Mouse (Mus musculus) MEL (cell line): ENCODE results near the gene Calm5. TPM values are rescaled to one million over a fixed set of nuclear protein-coding genes. Genes with fewer than 3 reads are reported as not detected.

Experiments used
- DNase-seq: peaks from one replicate; pipeline ENCODE4 v3.0.0; 2011; ENCODE audit warnings: low read depth, low spot score
- H3K27ac ChIP-seq: 2 replicates; pipeline ENCODE4 v1.5.1; 2012; ENCODE audit warnings: low read depth, mild to moderate bottlenecking, control low read depth, low read length, moderate library complexity; ENCODE audit not compliant: control insufficient read depth
- H3K27me3 ChIP-seq, 2 experiments: fragments of 150-350 bp in 1 of 2; sonication (generic) in 1 of 2; 2 replicates each; pipeline ENCODE4 v1.6.1; 2012; ENCODE audit warnings: low read length in 2 of 2, mild to moderate bottlenecking in 2 of 2, improper control_type of control experiment in 1 of 2, moderate library complexity in 1 of 2; ENCODE audit not compliant: insufficient read depth in 2 of 2, control insufficient read depth in 1 of 2
- H3K36me3 ChIP-seq, 2 experiments: 2 replicates each; pipeline ENCODE4 v1.6.1; 2012 to 2014; ENCODE audit warnings: low read length in 2 of 2, improper control_type of control experiment in 1 of 2, inconsistent platforms in 1 of 2, mild to moderate bottlenecking in 1 of 2; ENCODE audit not compliant: insufficient read depth in 2 of 2, control insufficient read depth in 1 of 2
- H3K4me1 ChIP-seq, 2 experiments: fragments of 150-350 bp in 1 of 2; sonication (generic) in 1 of 2; 2 replicates each; pipeline ENCODE4 v1.6.1; 2012; ENCODE audit warnings: low read length in 2 of 2, improper control_type of control experiment in 1 of 2, mild to moderate bottlenecking in 1 of 2; ENCODE audit not compliant: insufficient read depth in 2 of 2, control insufficient read depth in 1 of 2
- H3K4me3 ChIP-seq, 2 experiments: fragments of 150-350 bp in 1 of 2; sonication (generic) in 1 of 2; 2 replicates each; pipeline ENCODE4 v1.5.1; 2012; ENCODE audit warnings: low read depth in 2 of 2, low read length in 2 of 2, mild to moderate bottlenecking in 2 of 2, moderate library complexity in 2 of 2, control low read depth in 1 of 2, improper control_type of control experiment in 1 of 2; ENCODE audit not compliant: control insufficient read depth in 1 of 2, insufficient read depth in 1 of 2
- H3K79me2 ChIP-seq: 2 replicates; pipeline ENCODE4 v1.6.1; 2012; ENCODE audit warnings: mild to moderate bottlenecking, low read length, moderate library complexity; ENCODE audit not compliant: control insufficient read depth, poor library complexity, insufficient read depth
- H3K9ac ChIP-seq: 2 replicates; pipeline ENCODE4 v1.6.1; 2012; ENCODE audit warnings: low read depth, mild to moderate bottlenecking, control low read depth, low read length, moderate library complexity; ENCODE audit not compliant: control insufficient read depth, poor library complexity, severe bottlenecking
- H3K9me3 ChIP-seq: fragments of 150-350 bp; sonication (generic); replicated peaks from 2 replicates; pipeline ENCODE4 v1.6.1; 2012; ENCODE audit warnings: mild to moderate bottlenecking, low read length, improper control_type of control experiment, moderate library complexity; ENCODE audit not compliant: insufficient read depth
- BHLHE40 ChIP-seq: IDR thresholded peaks from 2 replicates; pipeline ENCODE4 v1.6.1; 2012; ENCODE audit warnings: low read depth, mild to moderate bottlenecking, inconsistent platforms, low read length, improper control_type of control experiment, borderline replicate concordance
- CHD1 ChIP-seq: IDR thresholded peaks from 2 replicates; pipeline ENCODE4 v1.6.1; 2012; ENCODE audit warnings: low read depth, mild to moderate bottlenecking, inconsistent platforms, low read length, improper control_type of control experiment
- CHD2 ChIP-seq: IDR thresholded peaks from 2 replicates; pipeline ENCODE4 v1.6.1; 2011; ENCODE audit warnings: low read length, improper control_type of control experiment
- CTCF ChIP-seq, 3 experiments: IDR thresholded peaks in 2 of 3; conservative IDR thresholded peaks in 1 of 3; 2 replicates each; pipeline ENCODE4 v1.5.1; 2011 to 2012; ENCODE audit warnings: low read length in 3 of 3, low read depth in 2 of 3, mild to moderate bottlenecking in 2 of 3, improper control_type of control experiment in 1 of 3, inconsistent platforms in 1 of 3, mixed read lengths in 1 of 3, moderate library complexity in 1 of 3; ENCODE audit not compliant: control insufficient read depth in 1 of 3, insufficient read depth in 1 of 3, poor library complexity in 1 of 3, severe bottlenecking in 1 of 3
- E2F4 ChIP-seq: IDR thresholded peaks from 2 replicates; pipeline ENCODE4 v1.6.1; 2011; ENCODE audit warnings: low read depth, low read length, improper control_type of control experiment, borderline replicate concordance
- EP300 ChIP-seq, 2 experiments: IDR thresholded peaks; 2 replicates each; pipeline ENCODE4 v1.6.1; 2011; ENCODE audit warnings: improper control_type of control experiment in 2 of 2, low read length in 2 of 2, low read depth in 1 of 2, mild to moderate bottlenecking in 1 of 2
- GABPA ChIP-seq: IDR thresholded peaks from 2 replicates; pipeline ENCODE4 v1.6.1; 2012; ENCODE audit warnings: low read depth, mild to moderate bottlenecking, inconsistent platforms, low read length, improper control_type of control experiment, moderate library complexity
- GATA1 ChIP-seq: IDR thresholded peaks from 2 replicates; pipeline ENCODE4 v1.6.1; 2011; ENCODE audit warnings: low read depth, low read length, improper control_type of control experiment
- KAT2A ChIP-seq: conservative IDR thresholded peaks from 2 replicates; pipeline ENCODE4 v1.6.1; 2012; ENCODE audit warnings: low read depth, low read length, improper control_type of control experiment, inconsistent platforms
- MEF2A ChIP-seq: IDR thresholded peaks from 2 replicates; pipeline ENCODE4 v1.6.1; 2014; ENCODE audit warnings: low read depth, mild to moderate bottlenecking, inconsistent platforms, low read length, improper control_type of control experiment; ENCODE audit not compliant: poor library complexity, insufficient replicate concordance, severe bottlenecking; ENCODE audit errors: extremely low read depth
- MYB ChIP-seq: IDR thresholded peaks from 2 replicates; pipeline ENCODE4 v1.6.1; 2011; ENCODE audit warnings: mild to moderate bottlenecking, low read depth, low read length, improper control_type of control experiment
- MYC ChIP-seq: IDR thresholded peaks from 2 replicates; pipeline ENCODE4 v1.6.1; 2011; ENCODE audit warnings: low read depth, mild to moderate bottlenecking, low read length, improper control_type of control experiment, moderate library complexity
- NELFE ChIP-seq: IDR thresholded peaks from 2 replicates; pipeline ENCODE4 v1.6.1; 2011; ENCODE audit warnings: low read depth, low read length, improper control_type of control experiment
- POLR2A ChIP-seq, 2 experiments: IDR thresholded peaks; 2 replicates each; pipeline ENCODE4 v1.6.1; 2011 to 2012; ENCODE audit warnings: low read length in 2 of 2, mild to moderate bottlenecking in 2 of 2, control low read depth in 1 of 2, improper control_type of control experiment in 1 of 2, low read depth in 1 of 2, moderate library complexity in 1 of 2; ENCODE audit not compliant: control insufficient read depth in 1 of 2, insufficient read depth in 1 of 2, poor library complexity in 1 of 2
- POLR2AphosphoS2 ChIP-seq: IDR thresholded peaks from 2 replicates; pipeline ENCODE4 v1.6.1; 2011; ENCODE audit warnings: low read length, improper control_type of control experiment
- SIN3A ChIP-seq: IDR thresholded peaks from 2 replicates; pipeline ENCODE4 v1.6.1; 2012; ENCODE audit warnings: low read length, improper control_type of control experiment, inconsistent platforms
- SMC3 ChIP-seq: IDR thresholded peaks from 2 replicates; pipeline ENCODE4 v1.6.1; 2011; ENCODE audit warnings: low read depth, low read length, improper control_type of control experiment
- TCF12 ChIP-seq: IDR thresholded peaks from 2 replicates; pipeline ENCODE4 v1.6.1; 2014; ENCODE audit warnings: low read depth, mild to moderate bottlenecking, inconsistent platforms, low read length, improper control_type of control experiment, moderate library complexity
- ZKSCAN1 ChIP-seq: IDR thresholded peaks from 2 replicates; pipeline ENCODE4 v1.6.1; 2012; ENCODE audit warnings: low read depth, mild to moderate bottlenecking, inconsistent platforms, low read length, improper control_type of control experiment, moderate library complexity
- ZMIZ1 ChIP-seq: IDR thresholded peaks from 2 replicates; pipeline ENCODE4 v1.6.1; 2012; ENCODE audit warnings: low read depth, mild to moderate bottlenecking, inconsistent platforms, low read length, improper control_type of control experiment, moderate library complexity
- polyA plus RNA-seq, 2 experiments: library from polyadenylated mRNA; stranded (reverse) in 1 of 2; unstranded in 1 of 2; fragments of >175 nt in 1 of 2; fragments of >200 nt in 1 of 2; gene quantifications; 2 replicates each; pipeline versions ENCODE4 v1.2.1 to v1.2.4; 2012; ENCODE audit warnings: low replicate concordance in 2 of 2, low read depth in 1 of 2; ENCODE audit not compliant: insufficient read length in 2 of 2, insufficient read depth in 1 of 2, missing spikeins in 1 of 2
- total RNA-seq: library from RNA; depleted of rRNA; stranded (reverse); fragments of 300-350 nt; gene quantifications from 2 replicates; pipeline ENCODE4 v1.2.3, GENCODE M21; 2012

Gene Calm5
- total and polyA plus RNA-seq, 3 experiments: not detected

DNA sequence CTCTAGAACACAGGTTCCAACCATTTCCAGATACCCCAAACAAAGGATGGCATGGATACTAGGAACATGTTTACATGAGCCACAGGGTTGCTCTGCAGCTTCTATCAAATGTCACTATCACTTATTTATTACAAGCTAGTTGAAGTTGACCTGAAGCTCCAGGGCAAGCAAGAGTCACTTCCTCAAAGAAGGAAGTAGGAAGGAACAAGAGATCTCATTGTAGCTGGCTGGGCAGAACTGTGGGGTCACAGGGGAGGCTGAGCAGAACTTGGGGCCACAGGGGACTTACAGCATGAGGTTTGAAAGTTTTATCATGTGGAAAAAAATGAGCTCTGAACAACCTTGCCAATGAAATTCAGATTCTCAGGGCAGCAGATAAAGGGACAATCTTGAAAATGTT lies 28.2 kb upstream of the Calm5 start:
- TF ChIP-seq EP300 (IDR thresholded peaks at IDR 0.05; ENCODE audit: low read depth in 1 of 2, low read length in 2 of 2) (no peak), CHD2 (no peak), TCF12 (no peak), KAT2A (no peak), POLR2A (IDR thresholded peaks at IDR 0.05; ENCODE audit: control insufficient read depth in 1 of 2, insufficient read depth in 1 of 2, low read depth in 1 of 2, low read length in 2 of 2, poor library complexity in 1 of 2) (no peak), MYB (no peak), CHD1 (no peak), BHLHE40 (no peak), ZMIZ1 (no peak), SMC3 (no peak), POLR2AphosphoS2 (no peak), CTCF (IDR thresholded peaks at IDR 0.05 in 2 of 3, conservative IDR thresholded peaks at IDR 0.05 in 1 of 3; ENCODE audit: control insufficient read depth in 1 of 3, insufficient read depth in 1 of 3, low read depth in 2 of 3, low read length in 3 of 3, poor library complexity in 1 of 3, severe bottlenecking in 1 of 3) (no peak), GABPA (no peak), MYC (no peak), GATA1 (no peak), E2F4 (no peak), SIN3A (no peak), NELFE (no peak), MEF2A (no peak)
- Histone ChIP-seq H3K4me1 (peaks cover 0 to 2% of the 10 kb centered on the region in 2 experiments; a peak in 2 of 4 replicates), H3K9me3 (no peaks in the 10 kb centered on the region), H3K27ac (no peak overlapping the region), H3K9ac (no peak overlapping the region), H3K79me2 (no peaks in the 10 kb centered on the region), H3K27me3 (no peaks in the 10 kb centered on the region), H3K36me3 (peaks cover 0 to 4% of the 10 kb centered on the region in 2 experiments; a peak in 2 of 4 replicates), H3K4me3 (no peak overlapping the region)
- DNase-seq: no peak

- H3K9ac ChIP-seq: no peak overlapping the region
- no peak for DNase-seq
- H3K9me3 ChIP-seq: no peaks in the 10 kb centered on the region
- H3K36me3 ChIP-seq: no peaks in the 10 kb centered on the region; a peak in 1 of 4 replicates
- TF ChIP-seq ZKSCAN1: no peak
- no peak for TF ChIP-seq NELFE
- TF ChIP-seq TCF12: no peak
- TF ChIP-seq CHD2: no peak
- TF ChIP-seq, all 39 proteins: peak for 0
- Histone ChIP-seq H3K4me3 (no peak overlapping the region), H3K27ac (no peak overlapping the region), H3K27me3 (no peaks in the 10 kb centered on the region; a peak in 1 of 4 replicates), H3K79me2 (no peaks in the 10 kb centered on the region), H3K4me1 (no peaks in the 10 kb centered on the region)
These were observed 22.4 kb upstream of the Calm5 start for GRCm38 (mm10) chr13:3831546-3831945.
